Comparison of ENCODE assay signal across 9 mouse cellular contexts in genomic region chr8:82689322-82689721, GRCm38 (mm10).
A peak's percentile ranks its signal among the peaks of the same experiment; 100 is the strongest.
DNase-seq lines count a peak whose midpoint lies in the region; ATAC-seq and TF ChIP-seq lines count a peak whose summit lies in the region.
"Had no signal": no experiment of that assay in that cellular context is flagged by ENCODE, and none has a peak within 500 bp of the region (broad histone marks: within the 10 kb centered on the region; RNA-seq: fewer than 3 reads in every experiment).

No protein-coding gene starts in this region.

- no peak overlapping the region for H3K27ac ChIP-seq in lung, embryonic 14.5 days (ENCODE audit: low read depth)
- H3K27ac ChIP-seq: liver, embryonic 15.5 days had no signal

- no peak for TF ChIP-seq POLR2A in lung, adult 2 months (IDR thresholded peaks at IDR 0.05; ENCODE audit: borderline replicate concordance, extremely low read depth, low read depth, low read length)

- ATAC-seq in lung, embryonic 14.5 days (ENCODE audit: insufficient read depth): peak; percentile 54; the same call in 1 of the 2 replicates

- H3K27me3 ChIP-seq in lung, embryonic 14.5 days (ENCODE audit: insufficient read depth, low read length): no peaks in the 10 kb centered on the region
- H3K27me3 ChIP-seq: liver, embryonic 15.5 days had no signal

- 43% methylated on average over 3 of the region's 3 CpGs for WGBS in lung, embryonic 14.5 days
- WGBS in lung, adult 2 months: 43% methylated on average over 3 of the region's 3 CpGs

- H3K9ac ChIP-seq in lung, embryonic 14.5 days: no peak overlapping the region
- H3K9ac ChIP-seq: liver, embryonic 15.5 days had no signal

- H3K4me2 ChIP-seq in lung, embryonic 14.5 days: no peak overlapping the region
- H3K4me2 ChIP-seq: liver, embryonic 15.5 days had no signal

- H3K36me3 ChIP-seq in lung, embryonic 14.5 days (ENCODE audit: insufficient read depth): no peaks in the 10 kb centered on the region
- H3K36me3 ChIP-seq: liver, embryonic 15.5 days had no signal

- intact Hi-C loops in left cerebral cortex, postnatal 25 days (cut with DNase I): loop anchor here (2.0 to 5.0 kb wide), 2 partner anchors 339 to 657 kb away; no protein-coding TSS in a partner anchor

- peak; percentile 48 for DNase-seq in lung, embryonic 14.5 days
- no peak for DNase-seq in lung, adult 2 months
- DNase-seq in adrenal gland, postnatal 25 days: peak; percentile 34
- peak; percentile 27 for DNase-seq in fibroblast of lung, adult 2 months (ENCODE audit: low read depth)
- DNase-seq in induced T-regulatory cell, adult 2 months (ENCODE audit: low read depth): peak; percentile 15
- DNase-seq in left cerebral cortex, postnatal 25 days (ENCODE audit: low spot score in 2 of 2): peak; percentile 23 to 60
- peak; percentile 15 for DNase-seq in retina, adult 2 months (ENCODE audit: low read depth, low spot score)
- no peak for DNase-seq in c-Kit-positive CD71-positive TER-119-positive erythroid progenitor cells, embryonic 14.5 days (ENCODE audit: low spot score)

- no peaks in the 10 kb centered on the region for H3K4me1 ChIP-seq in lung, embryonic 14.5 days (ENCODE audit: insufficient read depth)
- no peaks in the 10 kb centered on the region for H3K4me1 ChIP-seq in lung, adult 2 months (ENCODE audit: control insufficient read depth, insufficient read depth, low read length)
- H3K4me1 ChIP-seq: liver, embryonic 15.5 days had no signal

- peak; percentile 66 for TF ChIP-seq CTCF in lung, embryonic 14.5 days (IDR thresholded peaks at IDR 0.05; ENCODE audit: low read depth)
- TF ChIP-seq CTCF in lung, adult 2 months (IDR thresholded peaks at IDR 0.05; ENCODE audit: insufficient read depth, low read length): no peak

- H3K9me3 ChIP-seq in lung, embryonic 14.5 days (ENCODE audit: low read depth, low read length): no peaks in the 10 kb centered on the region
- H3K9me3 ChIP-seq: liver, embryonic 15.5 days had no signal

- no peak overlapping the region for H3K4me3 ChIP-seq in lung, embryonic 14.5 days (ENCODE audit: low read depth, low read length)
- H3K4me3 ChIP-seq in lung, adult 2 months (replicated peaks; ENCODE audit: extremely low read depth, low read depth, low read length): no peak overlapping the region
- H3K4me3 ChIP-seq: liver, embryonic 15.5 days had no signal

Comparison
In these comparisons a context has a peak if more than half of its experiments do, and no peak if none do; other contexts are left out.
1. DNase-seq: peak in lung, embryonic 14.5 days (single experiment), adrenal gland, postnatal 25 days (single experiment), fibroblast of lung, adult 2 months (single experiment), induced T-regulatory cell, adult 2 months (single experiment), left cerebral cortex, postnatal 25 days (2 of 2) and retina, adult 2 months (single experiment); none in lung, adult 2 months (single experiment) and c-Kit-positive CD71-positive TER-119-positive erythroid progenitor cells, embryonic 14.5 days (single experiment).